9 mouse cellular contexts compared by ENCODE assay signal in the genomic region with DNA sequence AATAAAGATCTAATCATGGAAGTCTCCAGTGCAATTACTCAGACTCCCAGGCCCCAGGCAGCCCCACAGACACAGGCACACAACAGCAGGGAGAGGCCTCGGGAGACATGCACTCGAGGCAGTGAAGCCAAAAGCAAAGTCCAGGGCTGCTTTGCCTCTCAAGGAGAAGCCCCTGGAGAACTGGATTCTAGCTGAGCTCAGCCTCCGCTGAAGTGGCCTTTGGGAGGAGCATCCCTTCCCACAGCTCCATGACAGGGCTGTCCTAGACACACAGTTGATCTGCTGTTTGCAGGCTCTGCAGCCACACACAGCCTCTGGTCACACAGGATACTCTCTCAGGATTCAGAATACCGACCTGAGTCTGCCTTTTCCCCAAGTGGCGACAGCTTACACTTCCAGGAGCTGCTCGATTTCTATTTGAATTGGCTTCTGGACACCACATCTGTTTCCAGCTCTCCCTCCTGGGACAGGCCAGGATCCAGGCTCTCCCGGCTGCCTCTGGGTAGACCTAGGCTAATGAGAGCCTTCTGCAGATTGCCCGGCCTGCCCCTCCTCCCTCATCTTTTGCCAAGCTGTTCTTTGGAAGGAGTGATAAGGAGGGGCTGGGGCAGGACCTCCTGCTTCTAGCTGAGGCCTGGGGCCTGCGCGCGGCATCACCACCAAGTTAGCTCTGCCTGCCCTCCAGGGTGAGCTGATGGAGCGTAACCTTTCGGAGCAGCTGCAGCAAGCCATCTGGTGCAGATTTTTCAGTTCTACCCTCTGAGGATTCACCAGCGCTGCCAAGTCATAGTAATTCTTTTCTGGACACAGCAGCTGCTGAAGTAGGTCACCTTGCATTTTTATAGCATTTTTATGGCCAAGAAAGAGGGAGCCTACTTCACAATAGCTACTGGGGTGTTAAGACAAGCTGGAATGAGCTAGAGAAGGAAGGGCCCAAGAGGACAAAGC. TPM values are rescaled to one million over a fixed set of nuclear protein-coding genes. Genes with fewer than 3 reads are reported as not detected.
DNase-seq lines count a peak whose midpoint lies in the region; ATAC-seq and TF ChIP-seq lines count a peak whose summit lies in the region.
"Had no signal": no experiment of that assay in that cellular context is flagged by ENCODE, and none has a peak within 500 bp of the region (broad histone marks: within the 10 kb centered on the region; RNA-seq: fewer than 3 reads in every experiment).

No protein-coding gene starts in this region.

- no peak overlapping the region for H3K9ac ChIP-seq in intestine, embryonic 14.5 days (ENCODE audit: low read length)
- no peak overlapping the region for H3K9ac ChIP-seq in intestine, postnatal 0 days (ENCODE audit: low read depth, low read length)
- H3K9ac ChIP-seq in hindbrain, embryonic 16.5 days (ENCODE audit: low read depth, low read length), result peak overlapping the region; percentile 52
- 0 out of 2 replicates have a peak overlapping the region, but pooled peaks have one; percentile 6 for H3K9ac ChIP-seq in neural tube, embryonic 12.5 days

- no peaks in the 10 kb centered on the region for H3K9me3 ChIP-seq in intestine, embryonic 14.5 days (ENCODE audit: control insufficient read depth, low read length)
- H3K9me3 ChIP-seq in intestine, postnatal 0 days (ENCODE audit: control insufficient read depth), result no peaks in the 10 kb centered on the region
- no peaks in the 10 kb centered on the region for H3K9me3 ChIP-seq in hindbrain, embryonic 16.5 days (ENCODE audit: control insufficient read depth, low read length)
- no peaks in the 10 kb centered on the region for H3K9me3 ChIP-seq in neural tube, embryonic 12.5 days

- TF ChIP-seq CTCF in intestine, postnatal 0 days (IDR thresholded peaks at IDR 0.05; ENCODE audit: low read depth), result no peak

- peak overlapping the region; percentile 73 for H3K27ac ChIP-seq in intestine, embryonic 14.5 days (ENCODE audit: low read depth)
- H3K27ac ChIP-seq in intestine, postnatal 0 days (ENCODE audit: low read depth, low read length), result no peak overlapping the region
- peak overlapping the region; percentile 72 for H3K27ac ChIP-seq in hindbrain, embryonic 16.5 days (ENCODE audit: low read depth, low read length)
- peak overlapping the region; percentile 84 for H3K27ac ChIP-seq in neural tube, embryonic 12.5 days

- no peak for DNase-seq in intestine, embryonic 14.5 days (ENCODE audit: low spot score)
- peak; percentile 93 for DNase-seq in brain, adult 2 months (ENCODE audit: low read depth, low spot score)
- peak; percentile 79 for DNase-seq in gastrocnemius, adult 18-20 months (ENCODE audit: low spot score)
- no peak for DNase-seq in layer of hippocampus, adult 11-12 months (ENCODE audit: low spot score)
- DNase-seq in layer of hippocampus, adult 9-11 months, result no peak

- H3K4me2 ChIP-seq in intestine, embryonic 14.5 days (ENCODE audit: low read length), result no peak overlapping the region
- H3K4me2 ChIP-seq in intestine, postnatal 0 days (replicated peaks; ENCODE audit: low read depth), result no peak overlapping the region
- H3K4me2 ChIP-seq in hindbrain, embryonic 16.5 days (ENCODE audit: low read length), result no peak overlapping the region
- H3K4me2 ChIP-seq in neural tube, embryonic 12.5 days (replicated peaks), result peak overlapping the region; percentile 14

- no peak; the same call in 1 of the 2 replicates for ATAC-seq in intestine, embryonic 14.5 days (replicated peaks; ENCODE audit: low FRiP score, low TSS enrichment, low read depth)
- ATAC-seq in intestine, postnatal 0 days, result no peak
- ATAC-seq in hindbrain, embryonic 16.5 days, result peak; percentile 46; the same call in 1 of the 2 replicates
- peak; percentile 75 for ATAC-seq in neural tube, embryonic 12.5 days (ENCODE audit: low FRiP score, low read depth)

- peaks cover 40% of the 10 kb centered on the region for H3K4me1 ChIP-seq in intestine, embryonic 14.5 days (replicated peaks; ENCODE audit: control insufficient read depth, insufficient read depth, low read length)
- no peaks in the 10 kb centered on the region for H3K4me1 ChIP-seq in intestine, postnatal 0 days (replicated peaks; ENCODE audit: control insufficient read depth, insufficient read depth, low read length)
- H3K4me1 ChIP-seq in hindbrain, embryonic 16.5 days (ENCODE audit: control insufficient read depth, insufficient read depth, low read depth, low read length), result peaks cover 37% of the 10 kb centered on the region
- H3K4me1 ChIP-seq in neural tube, embryonic 12.5 days, result peaks cover 64% of the 10 kb centered on the region

- 38% methylated on average over 14 of the region's 14 CpGs for WGBS in intestine, embryonic 14.5 days
- WGBS in intestine, postnatal 0 days, result 48% methylated on average over 14 of the region's 14 CpGs
- 11% methylated on average over 14 of the region's 14 CpGs for WGBS in hindbrain, embryonic 16.5 days
- WGBS in neural tube, embryonic 12.5 days, result 15% methylated on average over 14 of the region's 14 CpGs

- H3K36me3 ChIP-seq in intestine, embryonic 14.5 days (ENCODE audit: control insufficient read depth, insufficient read depth, low read length), result peaks cover 5% of the 10 kb centered on the region; the same call in 1 of the 2 replicates
- H3K36me3 ChIP-seq in intestine, postnatal 0 days (ENCODE audit: control insufficient read depth, insufficient read depth), result 0 out of 2 replicates have a peak, but pooled peaks cover 11% of the 10 kb centered on the region
- H3K36me3 ChIP-seq in hindbrain, embryonic 16.5 days (ENCODE audit: control insufficient read depth, insufficient read depth, low read length), result no peaks in the 10 kb centered on the region
- H3K36me3 ChIP-seq in neural tube, embryonic 12.5 days, result no peaks in the 10 kb centered on the region

- no peaks in the 10 kb centered on the region for H3K27me3 ChIP-seq in intestine, embryonic 14.5 days (replicated peaks; ENCODE audit: control insufficient read depth, insufficient read depth, low read length)
- H3K27me3 ChIP-seq in intestine, postnatal 0 days (replicated peaks; ENCODE audit: control insufficient read depth, insufficient read depth, low read length), result no peaks in the 10 kb centered on the region
- H3K27me3 ChIP-seq in hindbrain, embryonic 16.5 days (replicated peaks; ENCODE audit: control insufficient read depth, insufficient read depth, low read length), result no peaks in the 10 kb centered on the region
- no peaks in the 10 kb centered on the region for H3K27me3 ChIP-seq in neural tube, embryonic 12.5 days (replicated peaks)

- no peak overlapping the region for H3K4me3 ChIP-seq in intestine, embryonic 14.5 days (ENCODE audit: low read depth, low read length)
- H3K4me3 ChIP-seq in intestine, postnatal 0 days (ENCODE audit: low read depth, low read length), result no peak overlapping the region
- H3K4me3 ChIP-seq in hindbrain, embryonic 16.5 days (ENCODE audit: low read length), result no peak overlapping the region
- H3K4me3 ChIP-seq in neural tube, embryonic 12.5 days, result no peak overlapping the region
- H3K4me3 ChIP-seq: erythroblast, embryonic 14.5 days had no signal

RNA-seq across cellular contexts. Expression of gene BC034090, which starts 14.5 kb away (rescaled TPM):
- polyA plus RNA-seq in intestine, embryonic 14.5 days (2014; fragmentation: Nextera tagmentation; extraction: Ambion mirVana), result 2.5 and 3.0 TPM in 2 replicates
- polyA plus RNA-seq in intestine, postnatal 0 days (2015; fragmentation: Nextera tagmentation; extraction: Ambion mirVana), result 1.0 and 1.3 TPM in 2 replicates
- total RNA-seq in gastrocnemius, adult 18-20 months (2021), result 1 to 10 TPM in 1 of 2 experiments, under 1 TPM in 1; 0.64 to 1.5 TPM
- 6.0 and 6.1 TPM in 2 replicates for polyA plus RNA-seq in hindbrain, embryonic 16.5 days (2015; fragmentation: Nextera tagmentation; extraction: Ambion mirVana)
- polyA plus RNA-seq in neural tube, embryonic 12.5 days (2016; fragmentation: Nextera tagmentation; extraction: Ambion mirVana), result 6.7 and 8.1 TPM in 2 replicates
- polyA plus RNA-seq: erythroblast, embryonic 14.5 days had no signal

Comparison
In these comparisons a context has a peak if more than half of its experiments do, and no peak if none do; other contexts are left out.
1. ATAC-seq: peak in hindbrain, embryonic 16.5 days (single experiment) and neural tube, embryonic 12.5 days (single experiment); none in intestine, embryonic 14.5 days (single experiment) and intestine, postnatal 0 days (single experiment).
2. DNase-seq: peak in brain, adult 2 months (single experiment) and gastrocnemius, adult 18-20 months (single experiment); none in intestine, embryonic 14.5 days (single experiment), layer of hippocampus, adult 11-12 months (single experiment) and layer of hippocampus, adult 9-11 months (single experiment).
3. H3K9ac ChIP-seq: peak in hindbrain, embryonic 16.5 days (single experiment) and neural tube, embryonic 12.5 days (single experiment); none in intestine, embryonic 14.5 days (single experiment) and intestine, postnatal 0 days (single experiment).